Mouse (Mus musculus): Measurements from ENCODE around the gene Ssna1. TPM values are rescaled to one million over a fixed set of nuclear protein-coding genes. Genes with fewer than 3 reads are reported as not detected.
A peak's percentile ranks its signal among the peaks of the same experiment; 100 is the strongest.

The Ssna1 gene
- polyA plus RNA-seq, 1 experiment from 2014 or later = 217 TPM

DNA sequence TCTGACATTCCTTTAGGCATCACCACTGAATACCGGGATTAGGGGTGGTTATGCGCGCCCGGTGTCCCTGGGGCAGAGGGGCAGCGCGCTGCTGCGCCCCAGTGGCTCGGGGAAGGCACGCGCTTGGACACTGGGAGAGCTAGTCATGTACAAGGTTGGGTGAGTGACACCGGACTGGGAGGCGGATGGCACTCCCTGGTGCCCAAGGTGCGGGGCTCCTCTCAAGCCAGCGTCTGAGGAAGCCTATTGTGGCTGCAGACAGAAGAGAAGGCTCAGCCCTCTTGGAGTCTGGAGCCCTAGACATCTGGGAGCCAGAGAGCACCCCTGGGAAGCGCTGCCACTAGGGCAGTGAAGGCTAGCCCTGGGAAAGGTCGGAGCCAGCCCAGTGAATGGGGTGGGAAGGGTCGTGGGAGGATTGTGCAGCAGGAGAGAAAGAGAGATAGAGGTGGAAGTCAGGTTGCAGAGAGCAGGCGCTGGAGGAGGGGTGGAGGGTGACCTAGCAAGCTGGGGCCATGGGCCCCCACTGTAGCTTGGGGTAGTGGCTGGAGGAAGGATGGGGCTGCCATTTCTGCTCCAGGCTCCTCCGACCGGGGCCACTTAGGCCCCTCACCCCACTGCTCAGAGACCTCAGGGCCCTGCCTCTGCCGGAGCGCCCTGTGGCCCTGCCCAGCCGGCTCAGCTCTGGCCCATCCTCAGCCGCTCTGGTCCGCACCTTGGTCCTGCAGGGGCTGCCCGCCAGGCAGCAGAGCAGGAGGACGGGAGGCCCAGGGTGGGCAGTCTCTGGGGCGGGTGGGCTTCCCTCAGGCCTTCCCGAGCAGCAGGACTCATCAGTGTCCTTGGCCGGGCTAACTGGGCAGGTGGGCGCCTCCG lies 19.2 kb upstream of the Ssna1 start:
- H3K27me3 ChIP-seq (ENCODE audit: control insufficient read depth, insufficient read depth, low read length) = peaks cover 65% of the 10 kb centered on the region
- peak overlapping the region; percentile 22; the same call in 1 of the 2 replicates for H3K4me3 ChIP-seq (ENCODE audit: low read depth, low read length)
- DNase-seq (ENCODE audit: low spot score) = no peak
- no peak overlapping the region for H3K9ac ChIP-seq (ENCODE audit: low read length)
- 6% methylated on average over 31 of the region's 32 CpGs for WGBS
- no peaks in the 10 kb centered on the region for H3K4me1 ChIP-seq (ENCODE audit: control insufficient read depth, insufficient read depth, low read length)
- H3K27ac ChIP-seq (ENCODE audit: low read depth, low read length) = no peak overlapping the region
- ATAC-seq (ENCODE audit: insufficient read depth, low FRiP score, low TSS enrichment) = no peak
- H3K36me3 ChIP-seq (ENCODE audit: control insufficient read depth, insufficient read depth, low read length) = no peaks in the 10 kb centered on the region
- no peaks in the 10 kb centered on the region for H3K9me3 ChIP-seq (ENCODE audit: control insufficient read depth, low read length)
- no peak overlapping the region for H3K4me2 ChIP-seq (ENCODE audit: low read depth)

DNA sequence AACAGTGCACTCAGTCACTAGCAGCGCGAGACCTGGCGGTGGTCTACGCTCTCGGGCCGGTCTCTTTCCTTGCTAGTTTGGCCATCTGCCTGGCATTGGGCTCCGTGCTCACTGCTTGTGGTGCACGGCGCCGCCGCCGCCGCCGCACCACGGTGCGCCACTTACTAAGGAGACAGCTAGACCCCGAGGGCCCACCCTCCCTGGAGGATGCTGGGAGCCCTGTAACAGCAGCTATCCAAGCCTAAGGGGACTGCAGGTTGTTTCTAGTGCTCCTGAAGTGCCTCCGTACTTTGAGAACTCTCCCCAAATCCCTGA lies 18.5 kb upstream of the Ssna1 start:
- DNase-seq (ENCODE audit: low spot score) (no peak), ATAC-seq (ENCODE audit: insufficient read depth, low FRiP score, low TSS enrichment) (no peak)
- peaks cover 63% of the 10 kb centered on the region for H3K27me3 ChIP-seq (ENCODE audit: control insufficient read depth, insufficient read depth, low read length)
- H3K9ac ChIP-seq (ENCODE audit: low read length) = no peak overlapping the region
- H3K4me3 ChIP-seq (ENCODE audit: low read depth, low read length) = no peak overlapping the region
- H3K4me2 ChIP-seq (ENCODE audit: low read depth) = no peak overlapping the region
- 0 out of 2 replicates have a peak, but pooled peaks cover 1% of the 10 kb centered on the region for H3K36me3 ChIP-seq (ENCODE audit: control insufficient read depth, insufficient read depth, low read length)
- no peak overlapping the region for H3K27ac ChIP-seq (ENCODE audit: low read depth, low read length)
- 0% methylated on average over 18 of the region's 18 CpGs for WGBS
- no peaks in the 10 kb centered on the region for H3K4me1 ChIP-seq (ENCODE audit: control insufficient read depth, insufficient read depth, low read length)
- no peaks in the 10 kb centered on the region for H3K9me3 ChIP-seq (ENCODE audit: control insufficient read depth, low read length)

DNA sequence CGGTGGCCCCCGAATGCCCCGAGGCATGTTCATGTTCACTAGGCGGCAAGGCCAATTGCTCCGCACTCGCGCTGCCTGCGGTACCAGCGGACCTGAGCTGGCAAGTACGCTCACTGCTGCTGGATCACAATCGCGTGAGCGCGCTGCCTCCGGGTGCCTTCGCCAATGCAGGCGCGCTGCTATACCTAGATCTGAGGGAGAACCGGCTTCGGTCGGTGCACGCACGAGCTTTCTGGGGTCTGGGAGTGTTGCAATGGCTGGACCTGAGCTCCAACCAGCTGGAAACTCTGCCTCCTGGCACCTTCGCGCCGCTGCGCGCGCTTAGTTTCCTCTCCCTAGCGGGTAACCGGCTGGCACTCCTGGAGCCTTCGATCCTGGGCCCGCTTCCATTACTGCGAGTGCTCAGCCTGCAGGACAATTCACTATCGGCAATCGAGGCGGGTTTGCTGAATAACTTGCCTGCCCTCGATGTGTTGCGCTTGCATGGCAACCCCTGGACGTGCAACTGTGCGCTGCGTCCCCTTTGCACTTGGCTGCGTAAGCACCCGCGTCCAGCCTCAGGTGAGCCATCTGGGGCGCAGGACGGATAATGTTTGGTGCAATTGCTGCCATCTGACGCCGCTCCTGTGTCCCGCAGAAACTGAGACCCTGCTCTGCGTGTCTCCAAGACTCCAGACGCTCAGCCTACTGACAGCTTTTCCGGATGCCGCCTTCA lies 18.0 kb upstream of the Ssna1 start:
- WGBS = 2% methylated on average over 54 of the region's 54 CpGs
- H3K4me2 ChIP-seq (ENCODE audit: low read depth) = no peak overlapping the region
- no peaks in the 10 kb centered on the region for H3K9me3 ChIP-seq (ENCODE audit: control insufficient read depth, low read length)
- H3K27ac ChIP-seq (ENCODE audit: low read depth, low read length) = no peak overlapping the region
- H3K4me3 ChIP-seq (ENCODE audit: low read depth, low read length) = no peak overlapping the region; the same call in 1 of the 2 replicates
- DNase-seq (ENCODE audit: low spot score) = no peak
- H3K27me3 ChIP-seq (ENCODE audit: control insufficient read depth, insufficient read depth, low read length) = peaks cover 59% of the 10 kb centered on the region
- H3K4me1 ChIP-seq (ENCODE audit: control insufficient read depth, insufficient read depth, low read length) = no peaks in the 10 kb centered on the region
- H3K36me3 ChIP-seq (ENCODE audit: control insufficient read depth, insufficient read depth, low read length) = peaks cover 6% of the 10 kb centered on the region
- no peak overlapping the region for H3K9ac ChIP-seq (ENCODE audit: low read length)
- no peak for ATAC-seq (ENCODE audit: insufficient read depth, low FRiP score, low TSS enrichment)

DNA sequence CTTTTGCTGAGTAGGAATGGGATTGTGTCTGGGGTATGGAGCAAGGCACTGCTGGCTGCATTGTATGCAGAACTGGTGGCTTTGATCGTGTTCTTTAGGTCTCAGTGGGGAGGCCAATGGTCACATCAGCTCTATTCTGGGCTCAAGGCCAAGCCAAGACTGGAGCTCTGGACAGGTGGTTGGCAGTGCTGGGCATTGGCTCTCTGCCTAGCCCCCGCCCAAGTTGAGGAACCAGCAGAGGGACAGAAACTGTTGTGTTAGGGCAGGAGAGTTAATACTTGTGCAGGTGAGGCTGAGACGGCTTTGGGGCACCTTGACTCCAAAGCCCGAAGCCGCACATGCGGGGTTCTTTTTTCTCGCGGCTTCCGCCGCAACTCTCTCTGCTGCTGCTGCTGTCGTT lies 17.4 kb upstream of the Ssna1 start, which contains the start of gene Lrrc26:
Gene Lrrc26 (plus strand): TSS at position 265 of the 400 bp plus-strand sequence.
- Histone ChIP-seq H3K9me3 (ENCODE audit: control insufficient read depth, low read length) (no peaks in the 10 kb centered on the region), H3K27me3 (ENCODE audit: control insufficient read depth, insufficient read depth, low read length) (peaks cover 59% of the 10 kb centered on the region), H3K4me2 (ENCODE audit: low read depth) (no peak within 1 kb of the TSS), H3K4me3 (ENCODE audit: low read depth, low read length) (no peak within 1 kb of the TSS; the same call in 1 of the 2 replicates), H3K4me1 (ENCODE audit: control insufficient read depth, insufficient read depth, low read length) (no peaks in the 10 kb centered on the region), H3K27ac (ENCODE audit: low read depth, low read length) (no peak within 1 kb of the TSS), H3K36me3 (ENCODE audit: control insufficient read depth, insufficient read depth, low read length) (peaks cover 11% of the 10 kb centered on the region), H3K9ac (ENCODE audit: low read length) (no peak within 1 kb of the TSS)
- ATAC-seq (ENCODE audit: insufficient read depth, low FRiP score, low TSS enrichment) (no peak), DNase-seq (ENCODE audit: low spot score) (no peak)
- WGBS = 9% methylated on average over 11 of the region's 11 CpGs

DNA sequence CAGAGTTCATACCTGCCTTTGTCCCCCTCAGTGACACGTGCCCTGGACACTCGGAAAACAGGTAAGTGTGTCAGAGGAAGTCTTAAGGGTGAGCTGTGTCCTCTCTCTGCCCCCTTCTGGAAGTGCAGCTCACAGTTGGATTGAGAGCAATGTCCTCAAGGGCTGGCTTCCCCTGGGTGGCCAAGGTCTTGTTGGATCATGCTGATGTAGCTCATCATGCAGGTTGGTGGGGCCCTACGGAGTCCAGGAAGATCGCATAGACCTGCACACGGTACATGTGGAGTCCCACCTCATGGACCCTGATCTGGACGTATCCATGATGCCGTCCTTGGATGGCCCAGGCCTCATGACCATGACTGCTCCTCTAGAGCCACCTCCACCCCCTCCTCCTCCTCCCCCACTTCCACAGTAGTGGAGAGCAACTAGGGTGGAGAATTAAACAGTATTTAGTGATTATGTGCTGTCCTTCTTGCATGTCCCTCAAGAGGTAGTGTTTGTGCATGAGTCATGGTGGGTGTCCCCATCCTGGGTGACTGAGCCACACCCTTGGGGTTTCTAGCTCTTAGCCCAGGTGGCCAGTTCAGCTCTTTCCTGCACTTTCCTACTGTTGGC lies 16.6 kb upstream of the Ssna1 start:
- Histone ChIP-seq H3K4me3 (ENCODE audit: low read depth, low read length) (no peak overlapping the region), H3K36me3 (ENCODE audit: control insufficient read depth, insufficient read depth, low read length) (peaks cover 14% of the 10 kb centered on the region), H3K4me2 (ENCODE audit: low read depth) (no peak overlapping the region), H3K9me3 (ENCODE audit: control insufficient read depth, low read length) (no peaks in the 10 kb centered on the region), H3K27ac (ENCODE audit: low read depth, low read length) (no peak overlapping the region), H3K4me1 (ENCODE audit: control insufficient read depth, insufficient read depth, low read length) (no peaks in the 10 kb centered on the region), H3K27me3 (ENCODE audit: control insufficient read depth, insufficient read depth, low read length) (peaks cover 56% of the 10 kb centered on the region), H3K9ac (ENCODE audit: low read length) (no peak overlapping the region)
- WGBS = 85% methylated on average over 7 of the region's 7 CpGs
- no peak for ATAC-seq (ENCODE audit: insufficient read depth, low FRiP score, low TSS enrichment)
- no peak for DNase-seq (ENCODE audit: low spot score)

DNA sequence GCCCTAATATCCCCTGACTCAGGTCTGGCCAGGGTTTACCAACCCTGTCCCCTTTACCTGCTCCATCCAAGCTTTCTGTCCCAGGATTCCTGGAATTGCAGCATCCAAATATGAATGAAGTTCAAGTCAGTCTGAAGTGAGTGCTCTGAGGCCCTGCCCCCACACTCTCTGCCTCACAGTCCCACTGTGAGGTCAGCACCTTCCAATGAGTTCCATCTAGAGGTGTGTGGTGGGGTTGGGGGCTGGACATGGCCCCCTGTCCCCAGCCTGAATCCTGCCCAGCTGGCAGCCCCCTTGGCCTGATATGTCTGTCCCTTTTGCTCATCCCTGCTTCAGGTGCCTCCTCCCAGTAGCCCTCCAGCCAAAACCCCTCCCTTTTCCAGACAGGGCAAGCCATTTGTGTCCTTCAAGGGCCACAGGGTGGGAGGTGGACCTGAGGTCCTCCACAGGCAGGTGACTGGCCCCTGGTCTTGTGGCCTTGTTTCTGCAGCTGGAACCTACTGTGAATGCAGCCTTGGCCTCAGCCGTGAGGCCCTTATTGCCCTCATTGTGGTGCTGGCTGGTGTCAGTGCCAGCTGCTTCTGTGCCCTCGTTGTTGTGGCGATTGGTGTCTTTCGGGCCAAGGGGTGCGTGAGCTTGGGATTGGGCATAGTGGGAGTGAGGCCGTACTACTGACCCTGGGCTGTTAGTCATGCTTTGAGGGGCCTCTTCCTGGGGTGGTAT lies 15.8 kb upstream of the Ssna1 start, which contains the start of gene Tmem210:
Gene Tmem210 (plus strand): TSS at position 219 of the 723 bp plus-strand sequence.
- 85% methylated on average over 6 of the region's 6 CpGs for WGBS
- H3K9ac ChIP-seq (ENCODE audit: low read length) = no peak within 1 kb of the TSS
- peaks cover 53% of the 10 kb centered on the region for H3K27me3 ChIP-seq (ENCODE audit: control insufficient read depth, insufficient read depth, low read length)
- ATAC-seq (ENCODE audit: insufficient read depth, low FRiP score, low TSS enrichment) = no peak
- no peak within 1 kb of the TSS for H3K27ac ChIP-seq (ENCODE audit: low read depth, low read length)
- no peaks in the 10 kb centered on the region for H3K9me3 ChIP-seq (ENCODE audit: control insufficient read depth, low read length)
- no peaks in the 10 kb centered on the region for H3K4me1 ChIP-seq (ENCODE audit: control insufficient read depth, insufficient read depth, low read length)
- no peak within 1 kb of the TSS for H3K4me3 ChIP-seq (ENCODE audit: low read depth, low read length)
- H3K4me2 ChIP-seq (ENCODE audit: low read depth) = no peak within 1 kb of the TSS
- no peak for DNase-seq (ENCODE audit: low spot score)
- peaks cover 14% of the 10 kb centered on the region for H3K36me3 ChIP-seq (ENCODE audit: control insufficient read depth, insufficient read depth, low read length)

DNA sequence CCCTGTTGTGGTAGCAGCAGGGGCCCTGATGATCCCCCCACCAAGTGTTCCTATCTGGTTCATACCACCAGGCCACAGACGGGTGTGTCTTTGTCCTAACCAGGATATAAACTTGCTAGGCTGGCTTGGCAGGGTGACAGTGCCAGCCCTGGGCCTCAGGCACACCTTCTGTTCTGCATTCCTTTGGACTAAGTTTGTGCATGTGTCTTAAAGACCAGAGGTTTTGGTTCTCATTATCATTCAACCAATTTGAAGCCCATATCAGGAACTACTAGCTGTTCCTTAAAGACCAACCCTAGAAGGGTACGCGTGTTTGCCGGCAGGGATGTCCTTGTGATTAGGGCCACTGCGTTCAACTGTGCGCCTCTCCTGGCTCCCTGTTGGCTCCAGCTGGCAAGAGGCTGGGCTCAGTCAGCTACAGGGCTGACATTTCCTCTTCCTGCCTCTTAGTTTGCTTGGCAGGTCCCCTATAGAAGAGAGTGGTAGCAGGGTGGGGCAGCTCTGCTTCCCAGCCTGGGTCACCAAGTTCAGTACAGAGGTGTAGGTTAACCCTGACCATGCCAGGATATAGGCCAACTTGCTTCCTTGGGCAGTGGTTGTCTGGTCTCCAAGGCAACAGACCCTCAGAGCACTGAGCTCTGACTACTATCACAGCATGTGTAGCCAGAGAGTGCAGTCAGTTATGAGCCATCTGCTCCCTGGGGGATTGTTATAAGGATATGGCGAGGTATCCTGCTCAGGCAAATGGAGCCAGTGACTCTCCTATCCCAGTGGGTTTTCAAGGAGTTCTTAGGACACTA lies 14.8 kb upstream of the Ssna1 start:
- no peak for ATAC-seq (ENCODE audit: insufficient read depth, low FRiP score, low TSS enrichment)
- 59% methylated on average over 7 of the region's 7 CpGs for WGBS
- no peak overlapping the region for H3K9ac ChIP-seq (ENCODE audit: low read length)
- H3K27me3 ChIP-seq (ENCODE audit: control insufficient read depth, insufficient read depth, low read length) = peaks cover 45% of the 10 kb centered on the region
- H3K36me3 ChIP-seq (ENCODE audit: control insufficient read depth, insufficient read depth, low read length) = peaks cover 17% of the 10 kb centered on the region
- no peak overlapping the region for H3K4me2 ChIP-seq (ENCODE audit: low read depth)
- H3K9me3 ChIP-seq (ENCODE audit: control insufficient read depth, low read length) = no peaks in the 10 kb centered on the region
- no peak overlapping the region for H3K4me3 ChIP-seq (ENCODE audit: low read depth, low read length)
- no peaks in the 10 kb centered on the region for H3K4me1 ChIP-seq (ENCODE audit: control insufficient read depth, insufficient read depth, low read length)
- no peak overlapping the region for H3K27ac ChIP-seq (ENCODE audit: low read depth, low read length)
- no peak for DNase-seq (ENCODE audit: low spot score)

DNA sequence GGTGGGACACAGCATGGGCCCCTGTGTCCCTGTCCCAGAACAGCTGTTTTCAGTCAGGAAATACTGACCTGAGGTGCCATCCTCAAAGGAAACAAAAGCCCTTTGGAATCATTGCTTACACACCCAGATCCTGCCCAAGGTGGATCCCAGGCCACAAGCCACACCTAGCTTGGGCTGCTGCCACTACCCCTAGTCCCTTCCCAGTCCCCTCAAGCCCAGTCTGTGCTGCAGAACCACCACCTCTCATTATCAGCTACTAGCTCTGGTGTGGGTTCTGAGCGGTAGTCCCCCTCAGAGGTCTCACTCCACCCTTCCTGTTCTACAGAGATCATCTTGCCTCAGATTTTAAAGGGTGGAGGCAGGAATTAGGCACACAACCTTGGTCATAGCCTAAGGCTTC lies 14.1 kb upstream of the Ssna1 start:
- H3K4me2 ChIP-seq (ENCODE audit: low read depth) = no peak overlapping the region
- no peak overlapping the region for H3K4me3 ChIP-seq (ENCODE audit: low read depth, low read length)
- peaks cover 37% of the 10 kb centered on the region for H3K27me3 ChIP-seq (ENCODE audit: control insufficient read depth, insufficient read depth, low read length)
- H3K4me1 ChIP-seq (ENCODE audit: control insufficient read depth, insufficient read depth, low read length) = no peaks in the 10 kb centered on the region
- H3K9me3 ChIP-seq (ENCODE audit: control insufficient read depth, low read length) = no peaks in the 10 kb centered on the region
- WGBS = 93% methylated on average over 1 of the region's 1 CpGs
- ATAC-seq (ENCODE audit: insufficient read depth, low FRiP score, low TSS enrichment) (no peak), DNase-seq (ENCODE audit: low spot score) (no peak)
- peaks cover 17% of the 10 kb centered on the region for H3K36me3 ChIP-seq (ENCODE audit: control insufficient read depth, insufficient read depth, low read length)
- H3K27ac ChIP-seq (ENCODE audit: low read depth, low read length) = no peak overlapping the region
- H3K9ac ChIP-seq (ENCODE audit: low read length) = no peak overlapping the region

Data from neural tube, embryonic 11.5 days (tissue).